ENCODE assay signal across 12 mouse cellular contexts in the genomic region with DNA sequence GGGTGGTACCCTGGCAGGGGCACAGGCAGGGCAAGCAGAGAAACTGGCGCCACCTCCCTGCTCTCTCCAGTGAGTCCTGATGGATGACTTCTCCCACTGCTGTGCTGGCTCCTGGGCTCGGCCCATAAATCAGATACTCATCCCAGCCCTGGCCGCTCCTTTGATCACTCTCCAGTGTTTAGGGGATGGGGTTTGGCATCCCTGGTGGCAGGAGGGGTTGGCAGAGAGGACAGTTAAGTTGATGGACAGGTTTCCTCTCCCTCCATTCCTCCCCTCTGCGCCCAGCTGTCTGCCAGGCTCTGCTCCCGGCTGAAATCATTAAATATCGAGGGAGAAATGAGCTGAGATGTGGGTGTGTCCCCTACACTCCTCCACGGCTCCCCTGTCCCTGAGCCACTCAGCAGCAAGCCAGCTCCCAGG. TPM values are rescaled to one million over a fixed set of nuclear protein-coding genes. Genes with fewer than 3 reads are reported as not detected.
A peak's percentile ranks its signal among the peaks of the same experiment; 100 is the strongest.
DNase-seq lines count a peak whose midpoint lies in the region; ATAC-seq and TF ChIP-seq lines count a peak whose summit lies in the region.
"Had no signal": no experiment of that assay in that cellular context is flagged by ENCODE, and none has a peak within 500 bp of the region (broad histone marks: within the 10 kb centered on the region; RNA-seq: fewer than 3 reads in every experiment).

No protein-coding gene starts in this region.

- H3K9ac ChIP-seq in kidney, embryonic 16.5 days (replicated peaks; ENCODE audit: low read length) = no peak overlapping the region
- H3K9ac ChIP-seq in hindbrain, embryonic 16.5 days (ENCODE audit: low read depth, low read length) = peak overlapping the region; percentile 35; the same call in 1 of the 2 replicates
- no peak overlapping the region; the same call in 1 of the 2 replicates for H3K9ac ChIP-seq in neural tube, embryonic 15.5 days (replicated peaks)
- H3K9ac ChIP-seq: lung, embryonic 14.5 days had no signal

- peaks cover 4% of the 10 kb centered on the region; the same call in 1 of the 2 replicates for H3K9me3 ChIP-seq in kidney, embryonic 16.5 days (ENCODE audit: low read length)
- H3K9me3 ChIP-seq in hindbrain, embryonic 16.5 days (ENCODE audit: control insufficient read depth, low read length) = no peaks in the 10 kb centered on the region
- H3K9me3 ChIP-seq in neural tube, embryonic 15.5 days (replicated peaks) = no peaks in the 10 kb centered on the region

- DNase-seq in kidney, postnatal 36 days = no peak
- DNase-seq in brain, embryonic 14.5 days (ENCODE audit: low read depth) = peak; percentile 86
- DNase-seq in urinary bladder, postnatal 36 days (ENCODE audit: low spot score in 2 of 2) = no peak
- no peak for DNase-seq in urinary bladder, adult 18-20 months (ENCODE audit: low spot score in 2 of 2)
- DNase-seq: kidney, adult 8-10 months; lung, embryonic 14.5 days had no signal

- peak; percentile 94 for ATAC-seq in kidney, embryonic 16.5 days (ENCODE audit: low FRiP score, low TSS enrichment)
- ATAC-seq in hindbrain, embryonic 16.5 days = peak; percentile 85
- ATAC-seq in neural tube, embryonic 15.5 days (ENCODE audit: low FRiP score) = peak; percentile 75
- no peak for ATAC-seq in megakaryocyte-erythroid progenitor cell, adult 5-6 weeks (replicated peaks; ENCODE audit: low FRiP score, low TSS enrichment, poor library complexity, severe bottlenecking)
- ATAC-seq: CD4-positive, CD25-positive, alpha-beta regulatory T cell, adult 4 months had no signal

- 6% methylated on average over 7 of the region's 7 CpGs for WGBS in kidney, embryonic 16.5 days
- 10% methylated on average over 7 of the region's 7 CpGs for WGBS in hindbrain, embryonic 16.5 days
- WGBS in neural tube, embryonic 15.5 days = 8% methylated on average over 7 of the region's 7 CpGs

- no peaks in the 10 kb centered on the region for H3K36me3 ChIP-seq in kidney, embryonic 16.5 days (ENCODE audit: insufficient read depth, low read length)
- no peaks in the 10 kb centered on the region for H3K36me3 ChIP-seq in hindbrain, embryonic 16.5 days (ENCODE audit: control insufficient read depth, insufficient read depth, low read length)
- no peaks in the 10 kb centered on the region for H3K36me3 ChIP-seq in neural tube, embryonic 15.5 days

- no peak overlapping the region for H3K4me3 ChIP-seq in kidney, embryonic 16.5 days (ENCODE audit: low read length)
- H3K4me3 ChIP-seq in hindbrain, embryonic 16.5 days (ENCODE audit: low read length) = no peak overlapping the region
- H3K4me3 ChIP-seq in neural tube, embryonic 15.5 days (replicated peaks) = no peak overlapping the region

- no peak overlapping the region for H3K27ac ChIP-seq in kidney, embryonic 16.5 days (ENCODE audit: low read length)
- H3K27ac ChIP-seq in hindbrain, embryonic 16.5 days (ENCODE audit: low read depth, low read length) = peak overlapping the region; percentile 88
- peak overlapping the region; percentile 83 for H3K27ac ChIP-seq in neural tube, embryonic 15.5 days (replicated peaks)

- peaks cover 28% of the 10 kb centered on the region for H3K4me1 ChIP-seq in kidney, embryonic 16.5 days (ENCODE audit: insufficient read depth, low read length)
- peaks cover 21% of the 10 kb centered on the region for H3K4me1 ChIP-seq in hindbrain, embryonic 16.5 days (ENCODE audit: control insufficient read depth, insufficient read depth, low read depth, low read length)
- peaks cover 38% of the 10 kb centered on the region for H3K4me1 ChIP-seq in neural tube, embryonic 15.5 days

- no peak for TF ChIP-seq CTCF in brain, embryonic 14.5 days (IDR thresholded peaks at IDR 0.05; ENCODE audit: borderline replicate concordance, extremely low read depth, insufficient read depth, insufficient read length)

- TF ChIP-seq POLR2A in brain, embryonic 14.5 days (IDR thresholded peaks at IDR 0.05; ENCODE audit: borderline replicate concordance, extremely low read depth, insufficient read depth, insufficient read length, poor library complexity, severe bottlenecking) = no peak

- no peak overlapping the region for H3K4me2 ChIP-seq in kidney, embryonic 16.5 days (replicated peaks; ENCODE audit: low read depth, low read length)
- H3K4me2 ChIP-seq in hindbrain, embryonic 16.5 days (ENCODE audit: low read length) = no peak overlapping the region
- H3K4me2 ChIP-seq in neural tube, embryonic 15.5 days = peak overlapping the region; percentile 15; the same call in 1 of the 2 replicates
- H3K4me2 ChIP-seq: heart, embryonic 11.5 days; lung, embryonic 14.5 days had no signal

- H3K27me3 ChIP-seq in kidney, embryonic 16.5 days (ENCODE audit: insufficient read depth, low read length) = no peaks in the 10 kb centered on the region; the same call in 1 of the 2 replicates
- no peaks in the 10 kb centered on the region for H3K27me3 ChIP-seq in hindbrain, embryonic 16.5 days (replicated peaks; ENCODE audit: control insufficient read depth, insufficient read depth, low read length)
- no peaks in the 10 kb centered on the region for H3K27me3 ChIP-seq in neural tube, embryonic 15.5 days (replicated peaks)

RNA-seq across cellular contexts. Expression of gene Elfn2, which starts 18.1 kb away (rescaled TPM):
- polyA plus RNA-seq in kidney, embryonic 16.5 days (2015; fragmentation: Nextera tagmentation; extraction: Ambion mirVana) = 0.03 and 0.07 TPM in 2 replicates
- polyA plus RNA-seq in brain, embryonic 14.5 days (2012; rRNA removed) = 13.2 and 22.5 TPM in 2 replicates
- polyA plus RNA-seq in hindbrain, embryonic 16.5 days (2015; fragmentation: Nextera tagmentation; extraction: Ambion mirVana) = 11.6 and 13.3 TPM in 2 replicates
- polyA plus RNA-seq in neural tube, embryonic 15.5 days (2015; fragmentation: Nextera tagmentation; extraction: Ambion mirVana) = 9.8 and 10.6 TPM in 2 replicates
- not detected in 2 replicates for total RNA-seq in megakaryocyte-erythroid progenitor cell, adult 5-6 weeks (2014; fragmentation: Nextera tagmentation)
- not detected in 2 replicates for total RNA-seq in megakaryocyte-erythroid progenitor cell, adult 5-6 weeks (2017)
- polyA plus RNA-seq: heart, embryonic 11.5 days had no signal

RNA-seq across cellular contexts. Expression of gene Mfng, which starts 36.6 kb away (rescaled TPM):
- polyA plus RNA-seq in kidney, embryonic 16.5 days (2015; fragmentation: Nextera tagmentation; extraction: Ambion mirVana) = 28.7 and 31.7 TPM in 2 replicates
- 37.6 and 72.6 TPM in 2 replicates for polyA plus RNA-seq in brain, embryonic 14.5 days (2012; rRNA removed)
- polyA plus RNA-seq in hindbrain, embryonic 16.5 days (2015; fragmentation: Nextera tagmentation; extraction: Ambion mirVana) = 19.7 and 20.1 TPM in 2 replicates
- 14.5 and 22.6 TPM in 2 replicates for polyA plus RNA-seq in neural tube, embryonic 15.5 days (2015; fragmentation: Nextera tagmentation; extraction: Ambion mirVana)
- total RNA-seq in megakaryocyte-erythroid progenitor cell, adult 5-6 weeks (2014; fragmentation: Nextera tagmentation) = 15.0 and 21.8 TPM in 2 replicates
- total RNA-seq in megakaryocyte-erythroid progenitor cell, adult 5-6 weeks (2017) = 4.6 and 5.1 TPM in 2 replicates

Comparison
In these comparisons a context has a peak if more than half of its experiments do, and no peak if none do; other contexts are left out.
1. RNA of gene Elfn2, which starts 18.1 kb away (polyA plus RNA-seq): 13.2 to 22.5 TPM in brain, embryonic 14.5 days, 11.6 to 13.3 TPM in hindbrain, embryonic 16.5 days and 9.8 to 10.6 TPM in neural tube, embryonic 15.5 days; 0.03 to 0.07 TPM in kidney, embryonic 16.5 days; every median in the first group is over 10 times any median in the second.